Mouse (Mus musculus) monocyte, adult 5-6 weeks (primary cell): ENCODE results near the gene Ptpn5. TPM values are rescaled to one million over a fixed set of nuclear protein-coding genes. Genes with fewer than 3 reads are reported as not detected.

Source experiments
- ATAC-seq: fragments of 153-309, 156-312 bp; replicated peaks from 2 replicates; pipeline ENCODE4 v1.8.0; 2017; ENCODE audit warnings: mild to moderate bottlenecking; ENCODE audit not compliant: low TSS enrichment, insufficient number of reproducible peaks, severe bottlenecking, poor library complexity, low FRiP score
- total RNA-seq: library from RNA; stranded (forward); fragments of 200-1000, 200-491, 200-594 nt; gene quantifications from 3 replicates; pipeline ENCODE4 v1.2.3, GENCODE M21; 2017

Ptpn5 gene
- total RNA-seq, 1 experiment from 2014 or later: not detected

DNA sequence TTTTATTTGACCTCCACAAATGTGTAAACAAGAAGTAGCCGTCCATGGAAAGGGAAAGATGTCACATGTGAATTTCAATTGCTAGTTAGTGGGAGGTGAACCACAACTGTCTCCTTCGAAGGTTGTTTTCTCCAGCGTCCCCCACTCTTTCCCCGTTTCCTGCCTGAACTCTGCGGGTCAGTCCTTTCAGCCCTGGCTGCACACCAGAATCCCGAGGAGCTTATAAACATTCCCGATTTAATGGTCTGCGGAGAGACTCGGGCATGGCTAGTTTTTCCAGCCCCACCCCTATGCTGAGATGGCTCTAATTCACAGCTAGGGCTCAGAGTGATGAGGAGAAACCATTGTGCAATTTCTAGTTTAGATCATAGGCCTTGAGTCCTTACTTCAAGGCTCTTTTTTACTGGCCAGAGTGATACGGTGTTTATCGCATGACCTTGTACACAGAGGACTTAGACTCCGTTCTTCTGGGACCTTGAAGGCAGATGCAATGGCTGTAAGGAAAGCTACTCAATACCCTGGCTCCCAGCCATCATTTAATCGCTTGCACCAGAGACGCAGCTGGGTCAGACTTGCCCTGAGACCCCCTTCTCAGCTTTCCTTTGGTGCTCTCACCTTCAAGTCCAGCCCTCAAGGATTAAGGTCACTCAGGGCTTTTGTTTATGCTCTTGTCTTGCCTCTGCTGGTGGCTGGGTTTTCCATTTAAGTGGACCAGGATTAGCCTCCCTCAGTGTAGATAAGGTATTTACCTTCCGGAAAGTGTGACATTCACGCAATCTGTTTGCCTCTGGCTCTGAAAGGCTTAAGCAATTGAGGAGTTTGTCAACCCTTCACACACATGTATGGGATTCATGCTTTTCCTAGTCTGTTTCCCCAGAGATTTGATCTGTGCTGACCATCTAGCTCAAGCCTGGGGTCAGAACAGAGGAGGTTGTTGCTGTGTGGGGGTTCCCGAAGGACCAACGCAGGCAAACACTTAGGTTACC is 59.7 kb downstream of the Ptpn5 start:
- ATAC-seq: no peak

- ATAC-seq: no peak
Observed at GRCm38 (mm10) chr7:47072551-47072950, 60.9 kb downstream of the Ptpn5 start.

DNA sequence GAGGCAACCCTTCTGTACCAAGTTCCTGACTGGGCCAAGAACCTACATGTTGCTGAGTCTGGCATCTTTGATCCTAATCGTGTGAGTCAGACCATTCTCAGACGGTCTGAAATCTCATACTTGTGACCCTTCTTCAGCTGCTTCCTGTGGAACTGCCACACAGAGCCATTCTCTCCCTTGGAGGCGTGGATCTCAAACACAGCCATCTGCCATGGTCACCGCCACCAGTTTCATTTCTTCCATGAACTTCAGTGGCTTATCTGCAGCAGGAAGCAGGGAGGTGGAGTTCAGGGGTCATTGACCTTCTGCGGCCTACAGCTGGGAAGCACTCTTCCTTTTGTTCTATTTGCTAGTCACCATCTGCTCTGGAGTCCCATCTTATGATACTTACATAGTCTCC is 65.6 kb downstream of the Ptpn5 start:
- ATAC-seq: no peak

GRCm38 (mm10) chr7:47066942-47067341 is 66.5 kb downstream of the Ptpn5 start:
- ATAC-seq: no peak

DNA sequence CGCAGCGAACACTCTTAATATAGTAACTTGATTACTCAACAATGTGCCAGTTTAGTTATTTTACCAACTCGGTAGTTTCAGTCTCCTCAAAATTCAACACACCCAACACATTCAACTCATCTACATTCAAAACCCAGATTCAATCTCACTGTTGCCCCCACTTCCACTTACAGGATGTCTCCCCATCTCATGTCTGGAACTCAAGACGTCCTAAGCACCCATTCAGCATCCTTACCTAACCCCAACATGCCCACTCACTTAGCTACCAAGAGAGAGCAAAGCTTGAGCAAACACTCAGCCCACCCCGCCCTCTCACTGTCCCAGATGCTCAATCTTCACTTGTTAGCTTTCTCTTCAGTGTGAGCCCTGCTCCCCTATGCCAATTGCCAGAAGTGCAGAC is 71.9 kb downstream of the Ptpn5 start:
- no peak for ATAC-seq

GRCm38 (mm10) chr7:47059339-47059738 is 74.1 kb downstream of the Ptpn5 start:
- no peak for ATAC-seq

DNA sequence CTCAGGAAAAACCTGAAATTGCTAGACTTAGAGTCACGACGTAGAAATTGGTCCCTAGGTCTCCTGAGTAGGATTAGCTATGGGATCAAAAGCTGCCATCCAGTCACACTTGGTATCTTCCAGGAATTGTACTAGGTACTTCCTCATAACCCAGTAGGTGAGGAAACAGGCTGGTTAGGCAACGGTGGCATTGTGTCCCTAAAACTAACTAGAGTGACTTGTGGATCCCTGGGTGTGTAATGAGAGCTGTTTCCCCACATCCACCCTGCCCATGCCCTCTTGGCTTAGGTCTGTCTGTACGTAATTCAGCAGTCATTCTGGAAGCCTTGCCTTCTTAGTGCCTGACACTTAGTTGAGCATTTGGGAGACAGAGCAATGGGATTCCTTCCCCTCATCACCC is 77.2 kb downstream of the Ptpn5 start:
- no peak for ATAC-seq

GRCm38 (mm10) chr7:47055744-47056143 is 77.7 kb downstream of the Ptpn5 start:
- ATAC-seq: peak; percentile 41; the same call in 1 of the 2 replicates

GRCm38 (mm10) chr7:47054666-47055065 is 78.8 kb downstream of the Ptpn5 start:
- ATAC-seq: no peak

GRCm38 (mm10) chr7:47053287-47053686 is 80.2 kb downstream of the Ptpn5 start:
- ATAC-seq: no peak

DNA sequence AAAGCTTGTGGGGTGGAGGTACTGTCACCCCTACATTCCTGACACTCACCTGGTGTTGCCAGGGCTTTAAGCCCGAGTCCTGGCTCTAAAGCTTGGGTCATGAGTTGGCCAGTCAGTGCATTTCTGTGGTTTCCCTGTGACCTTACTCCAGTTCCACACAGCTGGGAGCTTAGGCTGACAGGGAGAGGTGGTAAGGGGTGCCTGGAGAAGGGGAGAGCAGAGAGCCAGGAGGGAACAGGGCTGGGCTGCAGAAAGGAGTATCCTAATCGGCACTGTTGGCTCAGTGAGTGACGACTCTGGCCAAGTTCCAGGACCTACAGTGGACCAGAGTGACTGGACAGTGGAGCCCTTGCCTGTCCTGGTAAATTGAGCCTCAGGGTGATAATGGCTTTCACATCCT is 81.2 kb downstream of the Ptpn5 start:
- ATAC-seq: no peak

GRCm38 (mm10) chr7:47051404-47052151 is 81.9 kb downstream of the Ptpn5 start:
- ATAC-seq: peak; percentile 70

DNA sequence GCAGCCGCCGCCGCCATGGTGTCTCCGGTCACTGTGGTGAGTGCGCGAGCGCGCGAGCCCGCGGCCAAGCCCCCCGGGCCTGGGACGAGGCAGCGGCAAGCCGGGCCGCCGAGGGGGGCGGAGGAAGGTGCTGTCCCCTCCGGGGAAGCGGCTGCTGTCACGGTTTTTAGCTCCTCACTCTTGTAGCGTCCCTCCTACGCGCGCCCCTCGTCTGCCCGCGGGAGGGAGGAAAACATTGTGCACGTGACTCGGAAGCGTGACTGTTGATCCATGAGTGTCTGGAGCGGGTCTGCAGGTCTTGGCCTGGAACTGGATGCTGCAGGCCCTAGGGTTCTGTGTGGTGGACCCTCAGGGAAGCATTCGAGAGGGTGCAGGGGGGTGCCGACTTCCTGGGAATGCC is 82.7 kb downstream of the Ptpn5 start:
- no peak for ATAC-seq

GRCm38 (mm10) chr7:47050366-47050765 is 83.1 kb downstream of the Ptpn5 start, which contains the start of gene Tmem86a:
TSS of gene Tmem86a (plus strand) at chr7:47050601.
- ATAC-seq: peak; percentile 87

DNA sequence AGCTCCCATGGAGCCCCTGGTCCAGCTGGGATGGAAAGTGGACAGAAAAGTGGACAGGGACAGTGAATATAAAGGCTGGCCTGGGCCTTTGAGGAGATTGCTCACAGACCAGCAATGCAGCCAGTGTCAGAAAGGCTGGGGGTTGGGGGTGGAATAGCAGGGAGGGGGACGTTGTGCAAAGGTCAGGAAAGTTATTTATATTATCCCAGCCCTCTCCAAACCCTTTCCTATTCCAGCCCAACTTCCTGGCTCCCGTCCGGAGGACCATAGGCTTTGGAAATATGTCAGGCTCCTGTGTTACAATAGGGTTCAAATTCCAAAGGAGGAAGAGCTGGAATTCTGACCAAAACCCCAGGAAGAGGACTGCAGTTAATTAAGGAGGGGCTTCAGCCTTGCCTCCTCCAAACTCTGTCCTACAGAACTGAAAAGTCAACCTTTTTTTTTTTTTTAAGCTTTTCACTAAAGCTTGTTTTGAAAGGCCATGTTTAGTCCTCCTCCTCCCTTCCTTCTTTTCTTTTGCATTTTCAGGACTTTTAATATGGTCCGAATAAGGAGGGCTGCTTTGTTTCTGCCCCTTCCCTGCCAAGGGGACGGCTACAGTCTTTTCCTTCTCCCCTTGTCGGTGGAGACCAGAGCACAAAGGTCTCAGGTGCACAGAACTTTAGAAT is 90.5 kb downstream of the Ptpn5 start:
- ATAC-seq: no peak

DNA sequence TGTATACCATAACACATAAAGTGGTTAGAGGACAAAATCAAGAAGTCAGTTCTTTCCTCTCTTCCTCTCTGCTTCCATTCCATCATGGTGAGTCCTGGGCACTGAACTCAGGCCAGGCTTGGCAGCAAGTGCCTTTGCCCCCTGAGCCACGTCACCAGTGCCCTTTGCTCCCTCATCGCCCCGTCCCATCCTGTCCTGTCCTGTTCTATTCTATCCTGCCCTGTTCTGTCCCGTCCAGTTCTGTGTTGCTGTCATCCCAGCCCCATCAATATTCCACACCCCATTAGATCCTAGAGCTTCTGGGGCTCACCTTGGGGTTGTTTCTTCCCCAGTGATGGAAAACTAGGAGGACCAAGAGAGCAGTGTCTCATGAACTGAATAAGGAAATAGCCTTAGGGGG is 91.4 kb downstream of the Ptpn5 start:
- ATAC-seq: no peak

DNA sequence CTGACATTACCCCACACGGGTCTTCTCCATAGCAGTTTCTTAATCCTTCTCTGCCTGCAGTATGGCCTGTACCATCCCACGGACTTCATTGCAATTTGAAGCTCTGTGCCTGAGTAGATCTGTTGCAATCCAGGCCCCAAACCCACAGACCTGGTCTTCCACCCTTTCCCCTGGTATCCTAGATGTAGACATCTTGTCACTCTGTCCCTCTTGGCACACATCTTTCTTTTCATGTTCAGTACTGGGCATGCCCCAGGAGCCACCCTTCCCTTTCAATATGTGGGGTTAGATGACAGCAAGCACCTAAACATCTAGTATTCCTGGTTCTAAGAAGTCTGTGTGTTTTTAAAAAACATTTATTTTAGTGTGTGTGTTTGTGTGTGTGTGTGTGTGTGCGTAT is 91.8 kb downstream of the Ptpn5 start:
- no peak for ATAC-seq

DNA sequence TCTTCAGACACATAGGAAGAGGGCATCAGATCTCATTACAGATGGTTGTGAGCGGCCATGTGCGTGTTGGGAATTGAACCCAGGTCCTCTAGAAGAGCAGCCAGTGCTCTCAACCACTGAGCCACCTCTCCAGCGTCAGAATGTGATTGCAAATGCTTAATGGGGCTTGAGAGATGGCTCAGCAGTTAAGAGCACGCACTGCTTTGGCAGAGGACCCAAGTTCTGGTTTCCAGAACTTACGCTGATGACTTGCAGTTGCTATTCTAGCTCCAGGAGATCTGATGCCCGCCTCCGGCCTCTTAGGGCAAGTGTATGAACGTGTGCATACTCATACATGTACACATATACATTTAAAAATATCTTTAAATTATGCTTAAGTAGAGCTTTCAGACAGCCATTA is 98.1 kb downstream of the Ptpn5 start:
- no peak for ATAC-seq

GRCm38 (mm10) chr7:47034785-47035384 is 98.6 kb downstream of the Ptpn5 start:
- 0 out of 2 replicates have a peak, but pooled peaks have one; percentile 50 for ATAC-seq
